Mouse (Mus musculus) MEL (cell line): Measurements from ENCODE around the gene Gm45233. TPM values are rescaled to one million over a fixed set of nuclear protein-coding genes. Genes with fewer than 3 reads are reported as not detected.

ENCODE experiments used
- DNase-seq: peaks from one replicate; pipeline ENCODE4 v3.0.0; 2011; ENCODE audit warnings: low read depth, low spot score
- H3K27ac ChIP-seq: 2 replicates; pipeline ENCODE4 v1.5.1; 2012; ENCODE audit warnings: low read depth, mild to moderate bottlenecking, control low read depth, low read length, moderate library complexity; ENCODE audit not compliant: control insufficient read depth
- H3K27me3 ChIP-seq, 2 experiments: fragments of 150-350 bp in 1 of 2; sonication (generic) in 1 of 2; 2 replicates each; pipeline ENCODE4 v1.6.1; 2012; ENCODE audit warnings: low read length in 2 of 2, mild to moderate bottlenecking in 2 of 2, improper control_type of control experiment in 1 of 2, moderate library complexity in 1 of 2; ENCODE audit not compliant: insufficient read depth in 2 of 2, control insufficient read depth in 1 of 2
- H3K36me3 ChIP-seq, 2 experiments: 2 replicates each; pipeline ENCODE4 v1.6.1; 2012 to 2014; ENCODE audit warnings: low read length in 2 of 2, improper control_type of control experiment in 1 of 2, inconsistent platforms in 1 of 2, mild to moderate bottlenecking in 1 of 2; ENCODE audit not compliant: insufficient read depth in 2 of 2, control insufficient read depth in 1 of 2
- H3K4me1 ChIP-seq, 2 experiments: fragments of 150-350 bp in 1 of 2; sonication (generic) in 1 of 2; 2 replicates each; pipeline ENCODE4 v1.6.1; 2012; ENCODE audit warnings: low read length in 2 of 2, improper control_type of control experiment in 1 of 2, mild to moderate bottlenecking in 1 of 2; ENCODE audit not compliant: insufficient read depth in 2 of 2, control insufficient read depth in 1 of 2
- H3K4me3 ChIP-seq, 2 experiments: fragments of 150-350 bp in 1 of 2; sonication (generic) in 1 of 2; 2 replicates each; pipeline ENCODE4 v1.5.1; 2012; ENCODE audit warnings: low read depth in 2 of 2, low read length in 2 of 2, mild to moderate bottlenecking in 2 of 2, moderate library complexity in 2 of 2, control low read depth in 1 of 2, improper control_type of control experiment in 1 of 2; ENCODE audit not compliant: control insufficient read depth in 1 of 2, insufficient read depth in 1 of 2
- H3K79me2 ChIP-seq: 2 replicates; pipeline ENCODE4 v1.6.1; 2012; ENCODE audit warnings: mild to moderate bottlenecking, low read length, moderate library complexity; ENCODE audit not compliant: control insufficient read depth, poor library complexity, insufficient read depth
- H3K9ac ChIP-seq: 2 replicates; pipeline ENCODE4 v1.6.1; 2012; ENCODE audit warnings: low read depth, mild to moderate bottlenecking, control low read depth, low read length, moderate library complexity; ENCODE audit not compliant: control insufficient read depth, poor library complexity, severe bottlenecking
- H3K9me3 ChIP-seq: fragments of 150-350 bp; sonication (generic); replicated peaks from 2 replicates; pipeline ENCODE4 v1.6.1; 2012; ENCODE audit warnings: mild to moderate bottlenecking, low read length, improper control_type of control experiment, moderate library complexity; ENCODE audit not compliant: insufficient read depth
- BHLHE40 ChIP-seq: IDR thresholded peaks from 2 replicates; pipeline ENCODE4 v1.6.1; 2012; ENCODE audit warnings: low read depth, mild to moderate bottlenecking, inconsistent platforms, low read length, improper control_type of control experiment, borderline replicate concordance
- CHD2 ChIP-seq: IDR thresholded peaks from 2 replicates; pipeline ENCODE4 v1.6.1; 2011; ENCODE audit warnings: low read length, improper control_type of control experiment
- CTCF ChIP-seq, 3 experiments: IDR thresholded peaks in 2 of 3; conservative IDR thresholded peaks in 1 of 3; 2 replicates each; pipeline ENCODE4 v1.5.1; 2011 to 2012; ENCODE audit warnings: low read length in 3 of 3, low read depth in 2 of 3, mild to moderate bottlenecking in 2 of 3, improper control_type of control experiment in 1 of 3, inconsistent platforms in 1 of 3, mixed read lengths in 1 of 3, moderate library complexity in 1 of 3; ENCODE audit not compliant: control insufficient read depth in 1 of 3, insufficient read depth in 1 of 3, poor library complexity in 1 of 3, severe bottlenecking in 1 of 3
- ETS1 ChIP-seq: IDR thresholded peaks from 2 replicates; pipeline ENCODE4 v1.6.1; 2012; ENCODE audit warnings: low read depth, mild to moderate bottlenecking, inconsistent platforms, low read length, improper control_type of control experiment, moderate library complexity
- MAFK ChIP-seq: IDR thresholded peaks from 2 replicates; pipeline ENCODE4 v1.6.1; 2011; ENCODE audit warnings: low read depth, mild to moderate bottlenecking, low read length, improper control_type of control experiment, borderline replicate concordance
- MAX ChIP-seq: IDR thresholded peaks from 2 replicates; pipeline ENCODE4 v1.6.1; 2011; ENCODE audit warnings: low read length, improper control_type of control experiment
- MAZ ChIP-seq: IDR thresholded peaks from 2 replicates; pipeline ENCODE4 v1.6.1; 2012; ENCODE audit warnings: low read depth, mild to moderate bottlenecking, inconsistent platforms, low read length, improper control_type of control experiment
- MXI1 ChIP-seq: IDR thresholded peaks from 2 replicates; pipeline ENCODE4 v1.6.1; 2011; ENCODE audit warnings: mild to moderate bottlenecking, low read depth, low read length, improper control_type of control experiment
- MYB ChIP-seq: IDR thresholded peaks from 2 replicates; pipeline ENCODE4 v1.6.1; 2011; ENCODE audit warnings: mild to moderate bottlenecking, low read depth, low read length, improper control_type of control experiment
- MYC ChIP-seq: IDR thresholded peaks from 2 replicates; pipeline ENCODE4 v1.6.1; 2011; ENCODE audit warnings: low read depth, mild to moderate bottlenecking, low read length, improper control_type of control experiment, moderate library complexity
- NELFE ChIP-seq: IDR thresholded peaks from 2 replicates; pipeline ENCODE4 v1.6.1; 2011; ENCODE audit warnings: low read depth, low read length, improper control_type of control experiment
- POLR2AphosphoS5 ChIP-seq: IDR thresholded peaks from 2 replicates; pipeline ENCODE4 v1.6.1; 2012; ENCODE audit warnings: low read depth, borderline replicate concordance, mild to moderate bottlenecking, inconsistent platforms, low read length, moderate library complexity, mixed read lengths
- TCF12 ChIP-seq: IDR thresholded peaks from 2 replicates; pipeline ENCODE4 v1.6.1; 2014; ENCODE audit warnings: low read depth, mild to moderate bottlenecking, inconsistent platforms, low read length, improper control_type of control experiment, moderate library complexity
- UBTF ChIP-seq: IDR thresholded peaks from 2 replicates; pipeline ENCODE4 v1.6.1; 2012; ENCODE audit warnings: low read depth, mild to moderate bottlenecking, inconsistent platforms, low read length, improper control_type of control experiment, moderate library complexity, borderline replicate concordance; ENCODE audit not compliant: insufficient read depth
- ZMIZ1 ChIP-seq: IDR thresholded peaks from 2 replicates; pipeline ENCODE4 v1.6.1; 2012; ENCODE audit warnings: low read depth, mild to moderate bottlenecking, inconsistent platforms, low read length, improper control_type of control experiment, moderate library complexity
- polyA plus RNA-seq, 2 experiments: library from polyadenylated mRNA; stranded (reverse) in 1 of 2; unstranded in 1 of 2; fragments of >175 nt in 1 of 2; fragments of >200 nt in 1 of 2; gene quantifications; 2 replicates each; pipeline versions ENCODE4 v1.2.1 to v1.2.4; 2012; ENCODE audit warnings: low replicate concordance in 2 of 2, low read depth in 1 of 2; ENCODE audit not compliant: insufficient read length in 2 of 2, insufficient read depth in 1 of 2, missing spikeins in 1 of 2
- total RNA-seq: library from RNA; depleted of rRNA; stranded (reverse); fragments of 300-350 nt; gene quantifications from 2 replicates; pipeline ENCODE4 v1.2.3, GENCODE M21; 2012; rRNA removed

The Gm45233 gene
- total and polyA plus RNA-seq, 3 experiments: 0.42 TPM; not detected in 2

DNA sequence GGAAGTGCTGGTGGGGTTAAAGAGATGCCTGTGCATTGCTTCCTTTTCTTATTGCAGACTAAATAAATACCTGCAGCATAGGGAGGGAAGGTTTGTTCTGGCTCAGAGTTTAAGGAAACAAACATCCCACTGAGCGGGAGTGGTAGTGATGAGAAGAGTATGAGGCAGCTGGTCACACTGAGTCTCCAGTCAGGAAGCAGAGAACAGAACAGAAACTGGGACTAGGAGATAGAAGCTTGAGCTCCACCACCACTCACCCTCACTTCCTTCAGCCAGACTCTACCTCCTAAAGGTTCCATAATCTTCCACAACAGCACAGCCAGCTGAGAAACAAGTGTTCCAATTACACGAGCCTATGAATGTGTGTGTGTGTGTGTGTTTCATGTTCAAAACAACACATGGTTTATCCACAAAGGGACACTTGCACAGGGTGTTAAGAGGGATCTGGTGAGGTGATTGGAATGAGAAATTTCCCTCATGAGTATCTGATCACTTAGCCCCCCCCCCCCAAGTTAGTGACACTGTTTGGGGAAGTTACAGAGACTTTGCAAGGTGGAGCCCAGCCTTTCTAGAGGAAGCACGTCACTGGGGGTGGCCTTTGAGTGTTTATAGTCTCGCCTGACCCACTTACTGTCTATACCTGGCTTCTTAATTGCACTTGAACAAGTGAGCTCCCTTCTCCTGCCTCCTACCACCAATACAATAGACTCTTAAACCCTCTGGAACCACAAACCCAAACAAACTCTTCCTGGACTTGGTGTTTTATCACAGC lies 68.0 kb downstream of the Gm45233 start:
- H3K79me2 ChIP-seq: no peaks in the 10 kb centered on the region
- DNase-seq: no peak
- H3K9me3 ChIP-seq: no peaks in the 10 kb centered on the region
- H3K9ac ChIP-seq: no peak overlapping the region
- no peaks in the 10 kb centered on the region for H3K4me1 ChIP-seq
- H3K27me3 ChIP-seq: no peaks in the 10 kb centered on the region
- TF ChIP-seq MAX: no peak
- H3K4me3 ChIP-seq: no peak overlapping the region
- H3K36me3 ChIP-seq: no peaks in the 10 kb centered on the region
- no peak overlapping the region for H3K27ac ChIP-seq

DNA sequence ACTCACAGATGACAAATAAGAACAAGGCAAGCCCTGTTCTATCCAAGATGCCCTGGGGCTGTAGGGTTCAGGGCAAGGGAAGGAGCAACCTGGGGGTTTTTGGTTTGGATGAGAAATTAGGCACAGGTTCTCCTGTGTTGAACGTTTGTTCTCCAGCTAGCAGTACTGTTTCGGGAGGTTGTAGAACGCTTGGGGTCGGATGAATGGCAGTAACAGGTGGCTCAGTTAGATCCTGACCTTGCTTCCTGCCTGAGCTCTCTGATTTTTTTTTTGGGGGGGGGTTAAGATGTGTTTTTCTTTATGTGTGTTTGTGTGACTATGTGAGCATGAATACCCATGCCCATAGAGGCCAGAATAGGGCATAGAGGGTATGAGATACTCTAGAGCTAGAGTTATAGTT lies 68.6 kb downstream of the Gm45233 start:
- no peak overlapping the region for H3K4me3 ChIP-seq
- no peak overlapping the region for H3K27ac ChIP-seq
- DNase-seq: no peak
- H3K27me3 ChIP-seq: no peaks in the 10 kb centered on the region
- H3K9ac ChIP-seq: no peak overlapping the region
- TF ChIP-seq POLR2AphosphoS5: no peak
- no peak for TF ChIP-seq ZMIZ1
- TF ChIP-seq CHD2: no peak
- TF ChIP-seq MXI1: no peak
- TF ChIP-seq ETS1: no peak
- no peak for TF ChIP-seq MYB
- no peak for TF ChIP-seq MYC
- TF ChIP-seq BHLHE40: no peak
- TF ChIP-seq CTCF (IDR thresholded peaks at IDR 0.05 in 2 of 3, conservative IDR thresholded peaks at IDR 0.05 in 1 of 3; ENCODE audit: control insufficient read depth in 1 of 3, insufficient read depth in 1 of 3, low read depth in 2 of 3, low read length in 3 of 3, poor library complexity in 1 of 3, severe bottlenecking in 1 of 3): no peak
- TF ChIP-seq UBTF: no peak
- TF ChIP-seq MAZ: no peak
- no peak for TF ChIP-seq NELFE
- no peak for TF ChIP-seq TCF12
- TF ChIP-seq MAFK: no peak
- H3K36me3 ChIP-seq: no peaks in the 10 kb centered on the region
- H3K79me2 ChIP-seq: no peaks in the 10 kb centered on the region
- H3K9me3 ChIP-seq: no peaks in the 10 kb centered on the region
- no peaks in the 10 kb centered on the region for H3K4me1 ChIP-seq

Other genes with a start within 250 kb of the Gm45233 start
- 10.5 and 11.7 TPM in 2 replicates for gene Zfp715, start 130.8 kb upstream of the Gm45233 start, total RNA-seq
- gene Zfp715, start 130.8 kb upstream of the Gm45233 start, polyA plus RNA-seq: 1 to 10 TPM in 1 of 2 experiments, not detected in 1; 8.3 TPM
- 22.6 and 22.7 TPM in 2 replicates for gene Siglecf, start 92.8 kb upstream of the Gm45233 start, total RNA-seq
- gene Siglecf, start 92.8 kb upstream of the Gm45233 start, polyA plus RNA-seq: 10 to 100 TPM in 1 of 2 experiments, not detected in 1; 26.7 TPM
- not detected in 2 replicates for gene Siglecg, start 35.9 kb upstream of the Gm45233 start, total RNA-seq
- not detected for gene Siglecg, start 35.9 kb upstream of the Gm45233 start, polyA plus RNA-seq
- not detected in 2 replicates for gene Lim2, start 16.5 kb upstream of the Gm45233 start, total RNA-seq
- not detected for gene Lim2, start 16.5 kb upstream of the Gm45233 start, polyA plus RNA-seq
- gene Nkg7, start 7.1 kb upstream of the Gm45233 start, total RNA-seq: not detected in 2 replicates
- not detected for gene Nkg7, start 7.1 kb upstream of the Gm45233 start, polyA plus RNA-seq
- not detected in 2 replicates for gene Cldnd2, start 3.3 kb upstream of the Gm45233 start, total RNA-seq
- not detected for gene Cldnd2, start 3.3 kb upstream of the Gm45233 start, polyA plus RNA-seq
- 174 and 177 TPM in 2 replicates for gene Etfb, start within 50 bp of the Gm45233 start, total RNA-seq
- gene Etfb, start within 50 bp of the Gm45233 start, polyA plus RNA-seq: 100 to 1,000 TPM in 1 of 2 experiments, not detected in 1; 186 TPM
- 0.08 and 0.10 TPM in 2 replicates for gene Vsig10l, start 19.0 kb downstream of the Gm45233 start, total RNA-seq
- gene Vsig10l, start 19.0 kb downstream of the Gm45233 start, polyA plus RNA-seq: under 1 TPM in 1 of 2 experiments, not detected in 1; 0.65 TPM
- not detected in 2 replicates for gene Iglon5, start 45.9 kb downstream of the Gm45233 start, total RNA-seq
- gene Iglon5, start 45.9 kb downstream of the Gm45233 start, polyA plus RNA-seq: not detected
- not detected in 2 replicates for gene 4931406B18Rik, start 61.8 kb downstream of the Gm45233 start, total RNA-seq
- not detected for gene 4931406B18Rik, start 61.8 kb downstream of the Gm45233 start, polyA plus RNA-seq
- not detected in 2 replicates for gene Cd33, start 100.3 kb downstream of the Gm45233 start, total RNA-seq
- not detected for gene Cd33, start 100.3 kb downstream of the Gm45233 start, polyA plus RNA-seq
- not detected in 2 replicates for gene Zfp658, start 118.1 kb downstream of the Gm45233 start, total RNA-seq
- gene Zfp658, start 118.1 kb downstream of the Gm45233 start, polyA plus RNA-seq: not detected
- 3.6 and 5.5 TPM in 2 replicates for gene Zfp719, start 135.5 kb downstream of the Gm45233 start, total RNA-seq
- 1 to 10 TPM in 1 of 2 experiments, not detected in 1; 1.9 TPM for gene Zfp719, start 135.5 kb downstream of the Gm45233 start, polyA plus RNA-seq
- gene Zfp819, start 163.0 kb downstream of the Gm45233 start, total RNA-seq: 0.10 TPM in 1 of 2 replicates, not detected in the other
- gene Zfp819, start 163.0 kb downstream of the Gm45233 start, polyA plus RNA-seq: under 1 TPM in 1 of 2 experiments, not detected in 1; 0.06 TPM
- gene Ceacam18, start 190.6 kb downstream of the Gm45233 start, total RNA-seq: 0.08 and 0.13 TPM in 2 replicates
- gene Ceacam18, start 190.6 kb downstream of the Gm45233 start, polyA plus RNA-seq: under 1 TPM in 1 of 2 experiments, not detected in 1; 0.04 TPM
- not detected in 2 replicates for gene Siglece, start 216.0 kb downstream of the Gm45233 start, total RNA-seq
- under 1 TPM in 1 of 2 experiments, not detected in 1; 0.07 TPM for gene Siglece, start 216.0 kb downstream of the Gm45233 start, polyA plus RNA-seq
- gene Ctu1, start 227.9 kb downstream of the Gm45233 start, total RNA-seq: 12.4 and 17.2 TPM in 2 replicates
- gene Ctu1, start 227.9 kb downstream of the Gm45233 start, polyA plus RNA-seq: 10 to 100 TPM in 1 of 2 experiments, not detected in 1; 15.6 TPM
- gene Klk14, start 246.3 kb downstream of the Gm45233 start, total RNA-seq: not detected in 2 replicates
- under 1 TPM in 1 of 2 experiments, not detected in 1; 0.13 TPM for gene Klk14, start 246.3 kb downstream of the Gm45233 start, polyA plus RNA-seq